Mouse (Mus musculus): ENCODE results near the gene 1810010D01Rik. TPM values are rescaled to one million over a fixed set of nuclear protein-coding genes. Genes with fewer than 3 reads are reported as not detected.
A peak's percentile ranks its signal among the peaks of the same experiment; 100 is the strongest.

The 1810010D01Rik gene
- 0.35 TPM in 1 of 2 replicates, not detected in the other for polyA plus RNA-seq (2015; fragmentation: Nextera tagmentation; extraction: Ambion mirVana)

DNA sequence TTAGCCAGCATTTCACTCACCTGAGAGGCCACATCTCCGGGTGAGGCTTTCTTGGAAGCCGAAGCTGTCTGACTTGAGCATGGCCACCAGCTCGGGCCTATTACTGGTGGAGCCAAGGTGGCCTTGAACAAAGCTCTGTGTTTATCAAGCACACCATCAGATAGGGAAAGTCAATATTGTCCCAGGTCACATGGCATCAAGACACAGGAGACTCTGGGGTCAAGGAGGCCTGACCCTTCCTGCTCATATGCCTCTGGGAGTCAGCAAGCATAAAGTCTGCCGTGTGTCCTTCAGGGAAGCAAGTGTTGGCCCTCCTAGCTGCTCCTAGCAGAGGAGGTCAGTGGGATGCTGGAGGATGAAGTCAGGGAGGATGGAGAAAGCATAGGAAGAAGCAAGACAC lies at the start of gene 1810010D01Rik:
Gene 1810010D01Rik (minus strand): TSS at position 114 of the 400 bp plus-strand sequence.
- WGBS (ENCODE audit: insufficient replicate concordance) = 69% methylated on average over 4 of the region's 4 CpGs
- peaks cover 11% of the 10 kb centered on the region; the same call in 1 of the 2 replicates for H3K27me3 ChIP-seq
- ATAC-seq (ENCODE audit: insufficient read depth) = no peak
- H3K9ac ChIP-seq = no peak within 1 kb of the TSS
- H3K36me3 ChIP-seq (replicated peaks) = no peaks in the 10 kb centered on the region
- no peak within 1 kb of the TSS for H3K4me2 ChIP-seq
- no peak within 1 kb of the TSS for H3K27ac ChIP-seq (replicated peaks)
- peaks cover 13% of the 10 kb centered on the region for H3K4me1 ChIP-seq (replicated peaks)
- no peak within 1 kb of the TSS for H3K4me3 ChIP-seq (replicated peaks)
- H3K9me3 ChIP-seq (replicated peaks) = no peaks in the 10 kb centered on the region

DNA sequence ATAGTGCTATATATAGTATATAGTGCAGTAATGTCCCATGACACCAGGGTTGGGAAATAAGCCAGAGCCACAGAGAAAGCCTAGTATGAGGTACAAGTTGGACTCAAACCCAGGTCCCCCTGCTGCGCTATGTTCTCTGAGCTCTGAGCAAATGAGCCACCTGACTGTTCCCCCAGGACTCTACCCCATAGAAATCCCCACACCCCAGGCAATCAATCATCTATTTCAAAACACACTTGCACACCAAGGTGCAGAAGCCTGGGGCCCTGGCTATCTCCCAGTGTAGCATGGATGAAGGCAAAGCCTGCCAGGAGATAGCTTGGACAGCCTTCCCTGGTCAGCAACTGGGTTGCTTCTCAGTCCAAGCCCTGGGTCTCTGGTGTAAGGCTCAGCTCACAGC lies 48.2 kb upstream of the 1810010D01Rik start:
- Histone ChIP-seq H3K9ac (no peak overlapping the region), H3K9me3 (replicated peaks) (no peaks in the 10 kb centered on the region), H3K36me3 (replicated peaks) (no peaks in the 10 kb centered on the region), H3K4me1 (replicated peaks) (peaks cover 5% of the 10 kb centered on the region), H3K4me2 (no peak overlapping the region), H3K27me3 (no peaks in the 10 kb centered on the region), H3K4me3 (replicated peaks) (no peak overlapping the region), H3K27ac (replicated peaks) (no peak overlapping the region)
- no peak for ATAC-seq (ENCODE audit: insufficient read depth)
- WGBS (ENCODE audit: insufficient replicate concordance) = 88% methylated on average over 1 of the region's 1 CpGs

DNA sequence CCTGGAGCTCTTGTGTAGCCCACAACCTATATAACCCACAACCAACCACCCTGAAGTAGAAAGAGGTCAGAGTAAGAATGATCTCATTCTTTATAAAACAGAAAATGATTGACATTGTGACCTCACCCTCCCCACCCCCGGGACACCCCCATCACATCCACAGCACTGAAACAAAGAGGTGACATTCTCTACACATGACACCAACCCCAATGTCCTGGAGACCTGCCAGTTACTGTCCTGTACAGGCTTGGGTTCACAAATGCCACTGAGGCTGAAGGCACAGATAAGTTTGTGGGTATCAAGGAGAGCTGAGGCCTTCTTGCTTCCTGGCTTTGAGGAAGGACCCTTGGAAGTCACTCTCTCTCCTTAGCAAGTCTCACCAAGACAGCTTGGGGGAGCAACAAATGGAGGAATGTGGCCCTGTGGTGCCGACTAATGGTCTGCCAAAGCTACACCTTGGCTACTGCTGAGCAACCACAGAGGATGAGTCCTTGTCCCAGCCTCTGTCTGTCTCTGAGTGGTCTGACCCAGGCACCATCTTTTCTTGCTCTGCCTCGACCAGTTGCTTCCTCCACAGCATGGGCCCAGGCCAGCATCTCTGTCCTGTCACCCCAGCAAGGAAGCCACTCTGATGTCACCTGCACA lies 46.2 kb upstream of the 1810010D01Rik start:
- no peak for ATAC-seq (ENCODE audit: insufficient read depth)
- H3K9ac ChIP-seq = no peak overlapping the region
- H3K27me3 ChIP-seq = no peaks in the 10 kb centered on the region
- no peak overlapping the region for H3K27ac ChIP-seq (replicated peaks)
- H3K36me3 ChIP-seq (replicated peaks) = no peaks in the 10 kb centered on the region
- no peak overlapping the region for H3K4me3 ChIP-seq (replicated peaks)
- no peak overlapping the region for H3K4me2 ChIP-seq
- peaks cover 5% of the 10 kb centered on the region for H3K4me1 ChIP-seq (replicated peaks)
- no peaks in the 10 kb centered on the region for H3K9me3 ChIP-seq (replicated peaks)
- WGBS (ENCODE audit: insufficient replicate concordance) = 42% methylated on average over 3 of the region's 3 CpGs

DNA sequence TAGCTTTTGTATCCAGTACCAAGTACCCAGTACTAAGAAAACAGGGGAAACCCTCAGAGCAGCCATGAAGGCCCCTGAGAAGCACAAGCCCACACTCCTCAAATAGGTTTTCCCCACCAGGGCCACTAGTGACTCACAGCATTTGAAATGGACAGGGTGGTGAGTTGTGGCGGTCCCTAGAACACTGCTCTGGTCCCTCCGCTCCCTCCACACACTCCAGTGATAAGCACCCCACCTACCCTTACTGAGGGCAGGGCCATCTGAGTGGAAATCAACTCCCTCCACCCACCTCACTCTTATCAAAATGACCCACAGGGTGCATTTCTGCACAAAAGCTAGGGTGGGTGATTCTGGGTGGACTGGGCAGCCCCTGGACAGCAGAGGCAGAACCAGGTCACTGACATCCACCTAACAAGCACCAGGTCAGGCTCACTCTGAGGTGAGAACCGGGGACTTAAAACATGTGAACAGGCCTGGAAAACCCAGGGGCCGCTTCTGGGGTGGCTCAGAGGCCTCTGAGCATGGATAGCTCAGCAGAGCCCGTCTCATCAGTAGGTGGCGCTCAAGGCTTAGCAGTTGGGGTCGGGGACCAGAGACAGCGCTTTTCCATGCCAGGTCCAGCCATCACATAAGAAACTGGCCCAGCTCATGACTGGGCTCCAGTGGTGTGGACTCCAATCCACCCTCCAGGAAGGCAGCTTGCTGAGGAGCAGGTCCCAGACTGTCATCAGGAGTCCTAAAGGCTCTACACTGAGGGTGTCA lies 45.0 kb upstream of the 1810010D01Rik start:
- peak; percentile 43; the same call in 1 of the 2 replicates for ATAC-seq (ENCODE audit: insufficient read depth)
- Histone ChIP-seq H3K27me3 (no peaks in the 10 kb centered on the region), H3K4me3 (replicated peaks) (no peak overlapping the region), H3K9me3 (replicated peaks) (no peaks in the 10 kb centered on the region), H3K36me3 (replicated peaks) (no peaks in the 10 kb centered on the region), H3K4me2 (no peak overlapping the region), H3K27ac (replicated peaks) (no peak overlapping the region), H3K9ac (no peak overlapping the region), H3K4me1 (replicated peaks) (peaks cover 5% of the 10 kb centered on the region)
- WGBS (ENCODE audit: insufficient replicate concordance) = 21% methylated on average over 8 of the region's 8 CpGs

DNA sequence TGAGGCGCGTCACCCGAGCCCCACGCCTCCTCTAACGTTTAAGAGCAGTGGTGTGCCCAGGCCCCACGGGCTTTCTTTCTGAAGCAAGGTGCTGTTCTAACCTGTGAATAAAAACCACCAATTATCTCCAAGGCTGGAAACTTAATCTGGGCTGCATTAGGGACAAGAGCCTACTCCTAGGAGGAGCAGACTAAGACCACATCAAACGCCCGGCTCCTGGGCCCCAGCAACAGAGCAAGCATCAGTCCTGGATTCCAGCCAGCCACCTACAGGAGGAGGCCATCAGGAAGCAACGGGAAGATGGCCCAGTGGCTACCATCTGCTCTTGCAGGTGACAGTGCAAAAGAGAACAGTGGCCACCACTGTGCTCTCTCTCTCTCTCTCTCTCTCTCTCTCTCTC lies 42.3 kb upstream of the 1810010D01Rik start:
- Histone ChIP-seq H3K4me3 (replicated peaks) (no peak overlapping the region), H3K36me3 (replicated peaks) (no peaks in the 10 kb centered on the region), H3K27me3 (no peaks in the 10 kb centered on the region), H3K4me2 (no peak overlapping the region), H3K27ac (replicated peaks) (no peak overlapping the region), H3K4me1 (replicated peaks) (peaks cover 5% of the 10 kb centered on the region), H3K9ac (no peak overlapping the region), H3K9me3 (replicated peaks) (no peaks in the 10 kb centered on the region)
- WGBS (ENCODE audit: insufficient replicate concordance) = 71% methylated on average over 9 of the region's 9 CpGs
- no peak for ATAC-seq (ENCODE audit: insufficient read depth)

DNA sequence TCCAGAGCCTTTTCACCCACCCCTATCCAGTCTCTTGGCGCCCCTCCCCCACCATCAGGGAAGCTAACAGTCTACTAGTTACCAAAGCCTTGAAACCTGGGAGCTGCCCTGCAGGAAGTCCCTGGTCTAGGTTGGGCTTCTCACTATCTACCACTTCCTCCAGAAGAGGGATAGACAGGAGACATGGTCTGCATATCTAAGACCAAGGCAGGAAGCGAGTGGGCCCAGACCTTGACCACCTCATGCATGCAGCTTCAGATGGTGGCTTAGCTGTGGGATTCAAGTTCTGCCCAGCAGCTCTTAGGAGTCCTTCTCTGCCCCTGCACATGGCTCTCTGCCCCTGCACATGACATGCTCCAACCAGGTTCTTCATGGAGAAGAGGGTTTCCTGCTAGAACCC lies 41.0 kb upstream of the 1810010D01Rik start:
- Histone ChIP-seq H3K36me3 (replicated peaks) (no peaks in the 10 kb centered on the region), H3K9me3 (replicated peaks) (no peaks in the 10 kb centered on the region), H3K9ac (no peak overlapping the region), H3K27me3 (no peaks in the 10 kb centered on the region), H3K4me1 (replicated peaks) (peaks cover 5% of the 10 kb centered on the region), H3K4me2 (no peak overlapping the region), H3K27ac (replicated peaks) (no peak overlapping the region), H3K4me3 (replicated peaks) (no peak overlapping the region)
- WGBS (ENCODE audit: insufficient replicate concordance) = 24% methylated on average over 2 of the region's 2 CpGs
- no peak for ATAC-seq (ENCODE audit: insufficient read depth)

DNA sequence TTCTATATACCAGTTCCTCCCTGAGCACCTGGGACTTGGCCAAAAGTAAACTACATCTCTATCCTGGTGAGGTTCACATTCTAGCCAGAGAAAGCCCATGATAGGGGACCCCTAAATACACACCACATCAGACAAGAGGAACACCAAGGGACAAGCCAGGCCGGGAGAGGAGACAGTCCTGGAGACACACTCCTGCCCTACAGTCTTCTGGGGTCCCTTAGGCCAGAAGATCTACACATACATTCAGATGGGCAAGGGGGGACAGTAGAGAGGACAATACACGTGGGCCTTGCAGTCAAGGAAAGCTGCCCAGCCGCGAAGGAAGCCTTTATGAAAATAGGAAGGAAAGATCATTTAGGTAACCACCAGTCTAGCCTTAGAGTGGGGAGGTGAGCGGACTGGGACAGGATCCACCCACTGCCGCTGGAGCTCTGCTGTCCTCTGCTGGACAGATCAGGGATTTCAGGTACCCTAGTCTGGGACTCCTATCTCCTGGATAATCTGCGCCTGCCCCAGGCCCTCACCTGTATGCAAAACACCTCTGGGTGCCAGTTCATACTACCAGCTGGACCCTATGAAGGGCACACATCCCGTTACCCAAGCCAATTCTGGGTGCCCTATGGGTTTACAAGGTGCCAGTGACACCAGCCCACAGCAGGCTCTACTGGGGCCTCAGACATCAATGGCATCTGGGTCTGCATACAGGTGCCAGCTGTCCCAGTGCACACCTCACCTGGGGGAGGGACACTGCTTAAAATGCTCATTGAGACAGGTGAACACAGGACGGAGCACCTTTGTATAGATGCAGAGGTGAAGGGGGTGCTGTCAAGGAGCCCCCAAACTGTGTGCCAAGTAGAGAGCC lies 35.2 kb upstream of the 1810010D01Rik start:
- Histone ChIP-seq H3K9me3 (replicated peaks) (no peaks in the 10 kb centered on the region), H3K27me3 (no peaks in the 10 kb centered on the region), H3K4me1 (replicated peaks) (no peaks in the 10 kb centered on the region), H3K4me3 (replicated peaks) (no peak overlapping the region), H3K36me3 (replicated peaks) (no peaks in the 10 kb centered on the region), H3K9ac (no peak overlapping the region), H3K4me2 (no peak overlapping the region), H3K27ac (replicated peaks) (no peak overlapping the region)
- ATAC-seq (ENCODE audit: insufficient read depth) = no peak
- WGBS (ENCODE audit: insufficient replicate concordance) = 7% methylated on average over 9 of the region's 9 CpGs

DNA sequence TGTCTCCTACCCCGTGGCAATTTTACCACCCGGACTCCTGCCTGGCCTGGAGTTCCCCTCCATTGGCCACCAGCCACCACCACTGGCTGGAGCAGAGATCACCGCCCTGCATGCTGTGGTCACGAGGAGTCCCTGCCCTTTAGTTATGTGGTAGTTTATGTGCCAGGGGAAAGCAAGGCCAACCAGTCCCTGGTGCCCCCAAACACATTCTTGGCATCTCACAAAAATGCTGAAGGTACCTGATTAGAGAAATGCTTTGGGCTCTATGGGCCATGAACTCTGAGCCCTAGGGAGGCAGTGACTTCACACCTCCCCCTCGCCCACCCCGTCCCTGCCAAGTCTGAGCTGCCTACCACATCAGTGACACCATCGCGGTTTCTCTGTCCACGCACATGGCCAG lies 34.1 kb upstream of the 1810010D01Rik start:
- no peak overlapping the region for H3K9ac ChIP-seq
- no peak overlapping the region for H3K27ac ChIP-seq (replicated peaks)
- ATAC-seq (ENCODE audit: insufficient read depth) = no peak
- no peaks in the 10 kb centered on the region for H3K27me3 ChIP-seq
- 62% methylated on average over 9 of the region's 9 CpGs for WGBS (ENCODE audit: insufficient replicate concordance)
- no peaks in the 10 kb centered on the region for H3K9me3 ChIP-seq (replicated peaks)
- no peaks in the 10 kb centered on the region for H3K36me3 ChIP-seq (replicated peaks)
- no peaks in the 10 kb centered on the region for H3K4me1 ChIP-seq (replicated peaks)
- H3K4me2 ChIP-seq = no peak overlapping the region
- H3K4me3 ChIP-seq (replicated peaks) = no peak overlapping the region

DNA sequence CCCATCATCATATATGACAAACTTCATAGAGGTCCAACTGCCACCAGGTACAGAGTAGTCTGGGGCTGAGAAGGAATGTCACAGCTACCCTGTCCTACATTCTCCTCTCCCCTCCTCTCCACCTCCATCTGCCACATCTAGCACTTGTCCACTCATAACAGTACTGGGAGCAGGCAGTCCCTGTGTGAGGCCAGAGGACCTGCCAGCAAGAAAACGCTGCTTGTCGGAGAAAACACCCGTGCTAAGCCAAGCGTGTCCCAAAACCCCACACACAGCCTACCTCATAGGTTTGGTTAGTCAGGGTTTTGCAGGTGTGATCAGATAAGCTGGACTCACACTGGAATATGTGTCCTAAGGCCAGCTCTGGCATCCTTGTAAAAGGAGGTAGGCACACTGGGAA lies 33.0 kb upstream of the 1810010D01Rik start:
- no peaks in the 10 kb centered on the region for H3K27me3 ChIP-seq
- no peaks in the 10 kb centered on the region for H3K9me3 ChIP-seq (replicated peaks)
- H3K27ac ChIP-seq (replicated peaks) = no peak overlapping the region
- H3K4me3 ChIP-seq (replicated peaks) = no peak overlapping the region
- 65% methylated on average over 4 of the region's 4 CpGs for WGBS (ENCODE audit: insufficient replicate concordance)
- H3K4me1 ChIP-seq (replicated peaks) = no peaks in the 10 kb centered on the region
- ATAC-seq (ENCODE audit: insufficient read depth) = no peak
- H3K36me3 ChIP-seq (replicated peaks) = no peaks in the 10 kb centered on the region
- H3K9ac ChIP-seq = no peak overlapping the region
- H3K4me2 ChIP-seq = no peak overlapping the region

DNA sequence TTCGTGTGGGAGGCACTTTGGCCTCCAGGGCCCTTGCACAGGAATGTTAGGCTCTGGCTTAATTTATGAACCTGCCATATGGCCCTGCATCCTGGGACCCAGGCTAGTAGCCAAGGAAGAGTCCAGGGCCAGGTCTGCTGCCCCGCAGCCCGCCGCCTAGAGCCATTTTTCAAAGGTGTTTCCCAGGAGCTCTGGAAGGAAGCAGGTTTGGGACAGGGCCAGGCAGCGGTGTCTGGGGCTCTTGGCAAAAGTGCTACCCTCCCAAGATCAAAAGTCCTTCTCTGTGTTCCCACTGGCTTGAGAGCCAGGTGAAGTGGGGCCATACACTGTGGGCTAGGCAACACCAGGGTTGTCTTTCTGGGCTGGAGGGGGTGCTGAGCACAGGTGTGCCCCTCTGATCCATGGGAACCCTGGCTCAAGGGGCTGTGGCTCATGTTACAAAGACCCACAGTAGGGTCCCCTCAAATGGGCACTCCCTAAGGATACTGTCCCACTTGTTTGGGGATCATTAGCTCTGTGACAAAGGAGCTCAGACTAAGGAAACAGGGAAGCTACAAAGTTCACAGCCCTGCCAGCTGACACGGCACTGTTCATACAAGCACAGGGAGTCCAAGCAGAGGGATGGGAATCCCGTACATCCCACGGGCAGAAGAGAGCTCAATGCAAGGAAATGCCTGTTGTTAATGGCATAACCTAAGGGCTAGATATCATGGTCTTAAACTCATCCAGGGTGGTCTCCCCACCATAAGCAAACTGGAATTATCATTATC lies 32.0 kb upstream of the 1810010D01Rik start:
- Histone ChIP-seq H3K36me3 (replicated peaks) (no peaks in the 10 kb centered on the region), H3K27ac (replicated peaks) (no peak overlapping the region), H3K4me1 (replicated peaks) (no peaks in the 10 kb centered on the region), H3K4me2 (no peak overlapping the region), H3K27me3 (no peaks in the 10 kb centered on the region), H3K9me3 (replicated peaks) (no peaks in the 10 kb centered on the region), H3K4me3 (replicated peaks) (no peak overlapping the region), H3K9ac (no peak overlapping the region)
- no peak for ATAC-seq (ENCODE audit: insufficient read depth)
- WGBS (ENCODE audit: insufficient replicate concordance) = 69% methylated on average over 8 of the region's 8 CpGs

Measured in liver, embryonic 15.5 days (tissue).